Mouse (Mus musculus) adrenal gland, postnatal 36 days (tissue): ENCODE data around the gene Hps3. TPM values are rescaled to one million over a fixed set of nuclear protein-coding genes. Genes with fewer than 3 reads are reported as not detected.

Experiments used
- DNase-seq, 2 experiments: peaks; one replicate each; pipeline ENCODE4 v3.0.0; 2021; ENCODE audit warnings: mixed read lengths in 1 of 2
- total RNA-seq, 2 experiments: library from RNA; stranded (reverse); gene quantifications; 2 replicates each; pipeline ENCODE4 v1.2.3; 2021

Gene Hps3
- total RNA-seq, 2 experiments from 2014 or later: 12.9 to 13.2 TPM

GRCm38 (mm10) chr3:19948552-19948951, 86.6 kb downstream of the Hps3 start:
- no peak for DNase-seq

Other genes with a start within 250 kb of the Hps3 start
- 10 to 100 TPM; 40.1 to 62.7 TPM for gene Cp, start 78.3 kb downstream of the Hps3 start, total RNA-seq
- gene Hltf, start 22.5 kb upstream of the Hps3 start, total RNA-seq: 10 to 100 TPM; 17.4 to 27.2 TPM
- 100 to 1,000 TPM in 1 of 2 experiments, 10 to 100 TPM in 1; 81.2 to 140 TPM for gene Gyg, start 120.0 kb upstream of the Hps3 start, total RNA-seq
- 1 to 10 TPM; 2.7 to 3.0 TPM for gene Cpa3, start 206.9 kb upstream of the Hps3 start, total RNA-seq
- 1 to 10 TPM; 5.4 to 6.1 TPM for gene Cpb1, start 240.4 kb upstream of the Hps3 start, total RNA-seq